Mouse (Mus musculus) embryo, embryonic 11 days (tissue): ENCODE measurements around the gene Calml3.

Experiments
- DNase-seq: peaks from one replicate; pipeline ENCODE4 v3.0.0-alpha.2; 2015

The Calml3 gene

GRCm38 (mm10) chr13:3779575-3780226, 24.4 kb downstream of the Calml3 start:
- no peak for DNase-seq

GRCm38 (mm10) chr13:3778591-3779364, 25.3 kb downstream of the Calml3 start:
- no peak for DNase-seq

- no peak for DNase-seq
These were observed 26.8 kb downstream of the Calml3 start for GRCm38 (mm10) chr13:3777216-3777912.

GRCm38 (mm10) chr13:3776446-3776845, 27.7 kb downstream of the Calml3 start:
- DNase-seq, result no peak

GRCm38 (mm10) chr13:3774991-3775390, 29.1 kb downstream of the Calml3 start:
- DNase-seq, result no peak

- DNase-seq, result no peak
These were observed 29.8 kb downstream of the Calml3 start for GRCm38 (mm10) chr13:3774280-3774679.

- DNase-seq, result no peak
These were observed 30.9 kb downstream of the Calml3 start for GRCm38 (mm10) chr13:3773149-3773688.

- DNase-seq, result no peak
These were observed 32.9 kb downstream of the Calml3 start for GRCm38 (mm10) chr13:3771221-3771620.

- no peak for DNase-seq
These were observed 33.7 kb downstream of the Calml3 start for GRCm38 (mm10) chr13:3770170-3771024.

- DNase-seq, result no peak
These were observed 34.6 kb downstream of the Calml3 start for GRCm38 (mm10) chr13:3769531-3769930.

GRCm38 (mm10) chr13:3768621-3769020, 35.5 kb downstream of the Calml3 start:
- DNase-seq, result no peak

GRCm38 (mm10) chr13:3767086-3767485, 37.0 kb downstream of the Calml3 start:
- no peak for DNase-seq

GRCm38 (mm10) chr13:3765781-3766180, 38.3 kb downstream of the Calml3 start:
- DNase-seq, result no peak

- DNase-seq, result no peak
These were observed 43.0 kb downstream of the Calml3 start for GRCm38 (mm10) chr13:3761131-3761530.

GRCm38 (mm10) chr13:3758347-3758746, 45.8 kb downstream of the Calml3 start:
- DNase-seq, result no peak

- DNase-seq, result no peak
These were observed 50.8 kb downstream of the Calml3 start for GRCm38 (mm10) chr13:3753291-3753690.
